Mouse (Mus musculus): ENCODE results near the gene Hist1h4d. TPM values are rescaled to one million over a fixed set of nuclear protein-coding genes. Genes with fewer than 3 reads are reported as not detected.
"Not testable (repeated sequence)": the region's sequence is repeated elsewhere in the genome, so short reads cannot be mapped to it uniquely, and the experiment has no call there.

The Hist1h4d gene
- polyA plus RNA-seq (2012; rRNA removed) = 6.9 and 9.6 TPM in 2 replicates

- DNase-seq (ENCODE audit: low read depth) = peak; percentile 92
Measured at GRCm38 (mm10) chr13:23581408-23582218, at the start of gene Hist1h4d. Hist1h4d (plus strand) TSS chr13:23581598.

GRCm38 (mm10) chr13:23532262-23533075 lies 48.9 kb upstream of the Hist1h4d start:
- no peak for DNase-seq (ENCODE audit: low read depth)

GRCm38 (mm10) chr13:23533560-23534367 lies 47.6 kb upstream of the Hist1h4d start, which contains the start of gene Hist1h2af:
Hist1h2af (plus strand) TSS chr13:23533906.
- DNase-seq (ENCODE audit: low read depth) = not testable (repeated sequence)

GRCm38 (mm10) chr13:23534368-23535131 lies 46.8 kb upstream of the Hist1h4d start:
- DNase-seq (ENCODE audit: low read depth) = no peak

- not testable (repeated sequence) for DNase-seq (ENCODE audit: low read depth)
Measured at GRCm38 (mm10) chr13:23535137-23536075, 46.0 kb upstream of the Hist1h4d start, which contains the start of gene Hist1h3g. Hist1h3g (plus strand) TSS chr13:23535422.

- no peak for DNase-seq (ENCODE audit: low read depth)
Measured at GRCm38 (mm10) chr13:23536076-23536822, 45.1 kb upstream of the Hist1h4d start.

- no peak for DNase-seq (ENCODE audit: low read depth)
Measured at GRCm38 (mm10) chr13:23537006-23537710, 44.2 kb upstream of the Hist1h4d start.

GRCm38 (mm10) chr13:23538249-23538648 lies 43.1 kb upstream of the Hist1h4d start:
- no peak for DNase-seq (ENCODE audit: low read depth)

GRCm38 (mm10) chr13:23539821-23540220 lies 41.6 kb upstream of the Hist1h4d start:
- DNase-seq (ENCODE audit: low read depth) = not testable (repeated sequence)

GRCm38 (mm10) chr13:23541497-23541896 lies 39.9 kb upstream of the Hist1h4d start:
- DNase-seq (ENCODE audit: low read depth) = no peak

- not testable (repeated sequence) for DNase-seq (ENCODE audit: low read depth)
Measured at GRCm38 (mm10) chr13:23542225-23542980, 39.0 kb upstream of the Hist1h4d start.

GRCm38 (mm10) chr13:23542999-23543607 lies 38.3 kb upstream of the Hist1h4d start, which contains the start of gene Hist1h2bh:
Hist1h2bh (minus strand) TSS chr13:23543392.
- not testable (repeated sequence) for DNase-seq (ENCODE audit: low read depth)

- peak; percentile 97 for DNase-seq (ENCODE audit: low read depth)
Measured at GRCm38 (mm10) chr13:23543965-23544786, 37.2 kb upstream of the Hist1h4d start, which contains the start of gene Hist1h3f. Hist1h3f (plus strand) TSS chr13:23544052.

- not testable (repeated sequence) for DNase-seq (ENCODE audit: low read depth)
Measured at GRCm38 (mm10) chr13:23544787-23545120, 36.6 kb upstream of the Hist1h4d start.

- no peak for DNase-seq (ENCODE audit: low read depth)
Measured at GRCm38 (mm10) chr13:23546694-23547093, 34.7 kb upstream of the Hist1h4d start.

- DNase-seq (ENCODE audit: low read depth) = no peak
Measured at GRCm38 (mm10) chr13:23550761-23551145, 30.6 kb upstream of the Hist1h4d start.
